Mouse (Mus musculus): ENCODE measurements around the gene Magi3. TPM values are rescaled to one million over a fixed set of nuclear protein-coding genes. Genes with fewer than 3 reads are reported as not detected.
A peak's percentile ranks its signal among the peaks of the same experiment; 100 is the strongest.

Gene Magi3
- polyA plus RNA-seq, 1 experiment from 2014 or later = 4.7 TPM

GRCm38 (mm10) chr3:104243972-104244371 lies 23.8 kb upstream of the Magi3 start:
- no peaks in the 10 kb centered on the region for H3K4me1 ChIP-seq (ENCODE audit: control insufficient read depth, insufficient read depth, low read depth, low read length)
- 91% methylated on average over 6 of the region's 6 CpGs for WGBS
- no peak overlapping the region for H3K4me3 ChIP-seq (ENCODE audit: low read length)
- H3K9me3 ChIP-seq (ENCODE audit: control insufficient read depth, low read length) = no peaks in the 10 kb centered on the region
- H3K4me2 ChIP-seq (ENCODE audit: low read length) = no peak overlapping the region
- no peak for ATAC-seq
- no peaks in the 10 kb centered on the region for H3K27me3 ChIP-seq (replicated peaks; ENCODE audit: control insufficient read depth, insufficient read depth, low read length)
- no peaks in the 10 kb centered on the region for H3K36me3 ChIP-seq (ENCODE audit: control insufficient read depth, insufficient read depth, low read length)
- H3K9ac ChIP-seq (ENCODE audit: low read depth, low read length) = no peak overlapping the region
- no peak overlapping the region for H3K27ac ChIP-seq (ENCODE audit: low read depth, low read length)

DNA sequence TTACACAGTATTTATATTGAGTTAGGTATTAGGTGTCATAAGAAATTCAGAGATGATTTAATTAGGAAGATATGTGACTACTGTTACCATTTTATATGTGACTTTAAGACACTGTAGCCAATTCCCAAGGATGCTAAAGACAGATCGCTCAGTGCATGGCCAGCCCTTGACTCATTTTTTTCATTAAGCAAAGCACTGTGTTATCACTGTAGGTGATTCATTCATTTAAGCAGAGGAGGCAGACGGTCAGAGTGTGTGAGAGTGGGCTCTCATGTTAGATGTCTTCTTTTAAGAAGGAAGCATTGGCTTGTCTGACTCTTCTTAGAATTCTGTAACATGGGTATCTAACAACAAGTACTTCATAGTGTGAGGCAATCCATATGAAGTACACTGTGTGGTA lies 19.6 kb upstream of the Magi3 start:
- no peak overlapping the region for H3K9ac ChIP-seq (ENCODE audit: low read depth, low read length)
- H3K4me1 ChIP-seq (ENCODE audit: control insufficient read depth, insufficient read depth, low read depth, low read length) = no peaks in the 10 kb centered on the region
- WGBS = 88% methylated on average over 2 of the region's 2 CpGs
- H3K9me3 ChIP-seq (ENCODE audit: control insufficient read depth, low read length) = no peaks in the 10 kb centered on the region
- no peak for ATAC-seq
- H3K4me3 ChIP-seq (ENCODE audit: low read length) = no peak overlapping the region
- H3K27me3 ChIP-seq (replicated peaks; ENCODE audit: control insufficient read depth, insufficient read depth, low read length) = no peaks in the 10 kb centered on the region
- no peak overlapping the region for H3K4me2 ChIP-seq (ENCODE audit: low read length)
- no peak overlapping the region for H3K27ac ChIP-seq (ENCODE audit: low read depth, low read length)
- no peaks in the 10 kb centered on the region for H3K36me3 ChIP-seq (ENCODE audit: control insufficient read depth, insufficient read depth, low read length)

DNA sequence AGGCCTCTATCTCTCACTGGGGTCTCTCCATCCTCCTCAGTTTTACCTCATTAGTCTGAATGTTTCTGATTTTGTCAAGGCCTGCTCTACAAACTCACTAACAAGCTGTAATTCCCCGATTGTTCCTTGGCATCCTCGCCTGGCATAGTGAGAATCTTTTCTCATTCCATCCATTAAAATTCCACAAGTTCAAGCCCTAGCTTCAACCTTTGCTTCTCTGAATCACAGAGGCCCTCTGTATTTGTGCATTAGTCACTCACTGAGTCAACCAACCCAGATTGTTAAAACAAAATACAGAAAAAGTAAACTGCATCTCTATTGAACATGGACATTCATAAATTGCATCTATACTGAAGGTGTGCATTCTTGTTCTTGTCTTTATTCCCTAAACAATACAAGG lies 19.2 kb upstream of the Magi3 start:
- 75% methylated on average over 2 of the region's 2 CpGs for WGBS
- Histone ChIP-seq H3K9ac (ENCODE audit: low read depth, low read length) (no peak overlapping the region), H3K27ac (ENCODE audit: low read depth, low read length) (no peak overlapping the region), H3K36me3 (ENCODE audit: control insufficient read depth, insufficient read depth, low read length) (no peaks in the 10 kb centered on the region), H3K27me3 (replicated peaks; ENCODE audit: control insufficient read depth, insufficient read depth, low read length) (no peaks in the 10 kb centered on the region), H3K4me1 (ENCODE audit: control insufficient read depth, insufficient read depth, low read depth, low read length) (no peaks in the 10 kb centered on the region), H3K4me2 (ENCODE audit: low read length) (no peak overlapping the region), H3K4me3 (ENCODE audit: low read length) (no peak overlapping the region), H3K9me3 (ENCODE audit: control insufficient read depth, low read length) (no peaks in the 10 kb centered on the region)
- no peak for ATAC-seq

- WGBS = 49% methylated on average over 10 of the region's 10 CpGs
- Histone ChIP-seq H3K27me3 (replicated peaks; ENCODE audit: control insufficient read depth, insufficient read depth, low read length) (no peaks in the 10 kb centered on the region), H3K9ac (ENCODE audit: low read depth, low read length) (peak overlapping the region; percentile 20; the same call in 1 of the 2 replicates), H3K4me2 (ENCODE audit: low read length) (0 out of 2 replicates have a peak overlapping the region, but pooled peaks have one; percentile 11), H3K27ac (ENCODE audit: low read depth, low read length) (0 out of 2 replicates have a peak overlapping the region, but pooled peaks have one; percentile 37), H3K4me1 (ENCODE audit: control insufficient read depth, insufficient read depth, low read depth, low read length) (no peaks in the 10 kb centered on the region), H3K9me3 (ENCODE audit: control insufficient read depth, low read length) (no peaks in the 10 kb centered on the region), H3K36me3 (ENCODE audit: control insufficient read depth, insufficient read depth, low read length) (no peaks in the 10 kb centered on the region), H3K4me3 (ENCODE audit: low read length) (no peak overlapping the region)
- peak; percentile 42; the same call in 1 of the 2 replicates for ATAC-seq
Measured at GRCm38 (mm10) chr3:104237846-104238440, 17.8 kb upstream of the Magi3 start.

DNA sequence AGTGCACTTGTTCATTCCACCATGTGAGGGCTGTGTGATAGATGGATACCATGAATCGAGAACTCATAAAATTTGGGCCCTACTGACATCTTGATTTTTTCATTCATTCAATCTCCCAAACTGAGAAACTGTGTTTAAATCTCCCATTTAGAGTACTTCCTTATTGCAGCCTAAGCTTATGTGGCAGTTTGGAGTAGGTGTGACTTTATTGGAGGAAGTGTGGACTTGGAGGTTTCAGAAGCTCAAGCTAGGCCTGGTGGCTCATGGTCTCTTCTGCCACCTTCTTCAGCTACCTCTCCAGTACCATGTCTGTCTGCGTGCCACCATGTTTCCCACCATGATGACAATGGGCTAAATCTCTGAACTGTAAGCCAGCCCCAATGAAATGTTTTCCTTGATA lies 15.9 kb upstream of the Magi3 start:
- WGBS = 95% methylated on average over 2 of the region's 2 CpGs
- no peak for ATAC-seq
- no peak overlapping the region for H3K9ac ChIP-seq (ENCODE audit: low read depth, low read length)
- no peak overlapping the region for H3K27ac ChIP-seq (ENCODE audit: low read depth, low read length)
- no peaks in the 10 kb centered on the region for H3K36me3 ChIP-seq (ENCODE audit: control insufficient read depth, insufficient read depth, low read length)
- H3K4me3 ChIP-seq (ENCODE audit: low read length) = no peak overlapping the region
- no peak overlapping the region for H3K4me2 ChIP-seq (ENCODE audit: low read length)
- no peaks in the 10 kb centered on the region for H3K4me1 ChIP-seq (ENCODE audit: control insufficient read depth, insufficient read depth, low read depth, low read length)
- no peaks in the 10 kb centered on the region for H3K9me3 ChIP-seq (ENCODE audit: control insufficient read depth, low read length)
- no peaks in the 10 kb centered on the region for H3K27me3 ChIP-seq (replicated peaks; ENCODE audit: control insufficient read depth, insufficient read depth, low read length)

GRCm38 (mm10) chr3:104235099-104235498 lies 14.9 kb upstream of the Magi3 start:
- Histone ChIP-seq H3K4me3 (ENCODE audit: low read length) (no peak overlapping the region), H3K27me3 (replicated peaks; ENCODE audit: control insufficient read depth, insufficient read depth, low read length) (no peaks in the 10 kb centered on the region), H3K9ac (ENCODE audit: low read depth, low read length) (no peak overlapping the region), H3K9me3 (ENCODE audit: control insufficient read depth, low read length) (no peaks in the 10 kb centered on the region), H3K27ac (ENCODE audit: low read depth, low read length) (no peak overlapping the region), H3K4me2 (ENCODE audit: low read length) (no peak overlapping the region), H3K36me3 (ENCODE audit: control insufficient read depth, insufficient read depth, low read length) (no peaks in the 10 kb centered on the region), H3K4me1 (ENCODE audit: control insufficient read depth, insufficient read depth, low read depth, low read length) (no peaks in the 10 kb centered on the region)
- WGBS = 92% methylated on average over 5 of the region's 5 CpGs
- ATAC-seq = no peak

DNA sequence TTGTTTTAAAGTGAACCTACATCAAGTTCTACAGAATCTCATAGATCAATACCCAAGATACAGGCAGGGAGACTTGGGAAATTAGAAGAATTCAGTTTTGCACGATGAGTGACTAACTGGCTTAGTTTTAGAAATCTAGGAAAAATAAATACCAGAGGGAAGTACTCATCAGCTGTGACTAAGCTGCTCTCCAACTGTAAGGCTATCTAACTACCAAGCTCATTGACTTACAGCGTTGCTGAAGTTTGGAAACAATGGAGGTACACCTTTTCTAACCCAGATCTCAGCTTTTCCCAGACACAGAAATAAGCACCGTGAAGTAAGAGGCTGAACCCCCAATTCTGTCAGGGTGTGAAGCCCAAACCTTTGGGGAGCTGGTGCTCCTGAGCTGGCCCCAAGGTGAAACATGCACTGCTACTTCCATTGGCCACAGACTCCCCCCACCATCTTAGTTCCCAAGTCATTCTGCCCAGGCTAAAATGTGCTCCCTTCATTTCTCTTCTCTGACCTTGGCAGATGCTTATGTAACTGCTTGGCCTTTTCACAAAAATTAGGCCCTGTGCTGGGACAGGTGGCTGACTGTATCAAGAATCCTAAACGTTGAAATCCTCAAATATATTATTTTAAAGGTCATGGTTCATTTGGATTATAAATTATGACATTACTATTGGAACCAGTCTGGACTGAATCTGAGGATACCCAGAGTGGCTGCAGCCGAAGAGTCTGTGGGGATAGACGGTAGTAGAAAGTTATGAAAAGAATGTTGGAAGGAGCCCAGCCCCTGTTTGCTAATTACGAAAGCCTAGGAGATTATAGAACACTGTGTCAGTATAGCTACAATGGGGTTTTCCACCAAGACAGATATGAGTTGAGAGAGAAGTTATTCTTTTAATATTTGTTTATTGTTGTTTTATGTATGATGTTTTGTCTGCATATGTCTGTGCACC lies 13.5 kb upstream of the Magi3 start:
- H3K9me3 ChIP-seq (ENCODE audit: control insufficient read depth, low read length) = no peaks in the 10 kb centered on the region
- H3K36me3 ChIP-seq (ENCODE audit: control insufficient read depth, insufficient read depth, low read length) = no peaks in the 10 kb centered on the region
- H3K4me2 ChIP-seq (ENCODE audit: low read length) = no peak overlapping the region
- no peaks in the 10 kb centered on the region for H3K4me1 ChIP-seq (ENCODE audit: control insufficient read depth, insufficient read depth, low read depth, low read length)
- no peak overlapping the region for H3K9ac ChIP-seq (ENCODE audit: low read depth, low read length)
- no peak overlapping the region for H3K4me3 ChIP-seq (ENCODE audit: low read length)
- H3K27me3 ChIP-seq (replicated peaks; ENCODE audit: control insufficient read depth, insufficient read depth, low read length) = no peaks in the 10 kb centered on the region
- ATAC-seq = no peak
- no peak overlapping the region for H3K27ac ChIP-seq (ENCODE audit: low read depth, low read length)
- WGBS = 69% methylated on average over 7 of the region's 7 CpGs

- Histone ChIP-seq H3K4me2 (ENCODE audit: low read length) (no peak overlapping the region), H3K36me3 (ENCODE audit: control insufficient read depth, insufficient read depth, low read length) (no peaks in the 10 kb centered on the region), H3K9ac (ENCODE audit: low read depth, low read length) (no peak overlapping the region), H3K27me3 (replicated peaks; ENCODE audit: control insufficient read depth, insufficient read depth, low read length) (no peaks in the 10 kb centered on the region), H3K27ac (ENCODE audit: low read depth, low read length) (no peak overlapping the region), H3K4me3 (ENCODE audit: low read length) (no peak overlapping the region), H3K4me1 (ENCODE audit: control insufficient read depth, insufficient read depth, low read depth, low read length) (no peaks in the 10 kb centered on the region), H3K9me3 (ENCODE audit: control insufficient read depth, low read length) (no peaks in the 10 kb centered on the region)
- no peak for ATAC-seq
- 26% methylated on average over 5 of the region's 5 CpGs for WGBS
Measured at GRCm38 (mm10) chr3:104227438-104228111, 7.4 kb upstream of the Magi3 start.

- Histone ChIP-seq H3K4me1 (ENCODE audit: control insufficient read depth, insufficient read depth, low read depth, low read length) (no peaks in the 10 kb centered on the region), H3K27me3 (replicated peaks; ENCODE audit: control insufficient read depth, insufficient read depth, low read length) (no peaks in the 10 kb centered on the region), H3K36me3 (ENCODE audit: control insufficient read depth, insufficient read depth, low read length) (no peaks in the 10 kb centered on the region), H3K9me3 (ENCODE audit: control insufficient read depth, low read length) (no peaks in the 10 kb centered on the region), H3K4me3 (ENCODE audit: low read length) (no peak overlapping the region), H3K27ac (ENCODE audit: low read depth, low read length) (no peak overlapping the region), H3K9ac (ENCODE audit: low read depth, low read length) (no peak overlapping the region), H3K4me2 (ENCODE audit: low read length) (no peak overlapping the region)
- ATAC-seq = no peak
- WGBS = 76% methylated on average over 7 of the region's 7 CpGs
Measured at GRCm38 (mm10) chr3:104226731-104227130, 6.6 kb upstream of the Magi3 start.

Data from hindbrain, embryonic 16.5 days (tissue).